Mouse (Mus musculus): ENCODE results near the gene Psmb3.
"Not testable (repeated sequence)": the region's sequence is repeated elsewhere in the genome, so short reads cannot be mapped to it uniquely, and the experiment has no call there.

Gene Psmb3

DNA sequence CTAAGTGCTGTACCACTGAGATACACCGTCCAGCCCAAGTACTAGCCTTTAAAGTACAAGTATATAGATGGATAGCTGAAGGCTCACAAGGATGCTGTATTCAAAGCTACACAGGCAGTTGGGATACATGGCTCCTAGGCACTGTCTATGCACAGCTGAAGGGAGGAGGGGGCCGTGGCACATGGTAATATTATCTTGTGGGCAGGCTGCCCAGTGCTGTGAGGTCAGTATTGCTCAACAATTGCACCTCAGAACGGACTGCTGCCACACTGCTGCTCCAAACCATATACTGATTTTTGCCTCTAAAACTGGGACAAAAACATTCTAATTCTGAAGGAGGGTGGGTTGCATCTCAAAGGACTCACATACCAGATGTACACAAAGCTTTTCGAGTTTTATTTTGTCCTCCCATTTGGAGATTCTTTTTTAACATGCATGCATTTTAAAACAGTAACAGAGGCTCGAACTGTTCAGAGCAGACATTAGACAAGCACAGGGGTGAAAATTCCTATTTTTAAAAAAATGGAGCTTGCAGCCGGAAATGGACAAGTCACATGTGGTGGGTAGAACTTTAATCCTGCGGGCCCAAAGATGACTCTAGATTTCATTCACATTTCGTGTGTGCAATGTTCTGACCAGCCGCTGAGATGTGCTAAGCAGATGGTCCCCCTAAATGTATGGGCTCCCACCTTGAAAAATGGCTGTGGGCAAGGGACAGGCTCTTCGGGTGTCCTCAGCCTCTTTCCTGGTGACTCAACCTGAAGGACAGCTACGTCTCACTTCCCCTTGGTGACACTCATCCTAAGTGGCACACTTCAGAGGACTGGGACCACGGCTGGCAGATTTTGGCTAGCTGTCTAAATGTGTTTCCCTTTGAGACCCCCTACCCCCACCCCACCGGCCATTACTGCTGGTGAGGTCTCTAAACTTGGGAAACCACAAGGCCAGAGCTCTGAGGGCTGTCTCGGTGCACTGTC lies 11.9 kb downstream of the Psmb3 start:
- peak; percentile 78 for DNase-seq (ENCODE audit: low read depth, low spot score)

DNA sequence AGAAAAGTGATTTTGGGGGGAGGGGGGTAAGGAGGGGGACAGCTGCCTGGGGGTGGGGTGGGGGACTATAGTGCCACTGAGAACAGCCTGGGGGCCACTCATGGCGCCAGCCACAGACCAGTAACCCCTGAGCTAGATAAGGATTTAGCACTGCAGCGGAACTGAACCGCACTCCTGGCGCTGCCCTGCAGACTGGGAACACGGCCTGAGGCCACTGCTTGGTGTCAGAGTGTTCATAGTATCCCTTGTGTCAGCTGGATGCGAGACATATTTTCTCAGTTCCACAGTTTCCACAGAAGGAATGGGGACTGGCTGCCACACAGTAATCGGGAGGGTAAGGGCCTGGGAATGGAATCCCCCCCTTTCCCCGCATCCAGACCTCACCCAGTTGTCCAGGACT lies 12.8 kb downstream of the Psmb3 start:
- no peak for DNase-seq (ENCODE audit: low read depth, low spot score)

DNA sequence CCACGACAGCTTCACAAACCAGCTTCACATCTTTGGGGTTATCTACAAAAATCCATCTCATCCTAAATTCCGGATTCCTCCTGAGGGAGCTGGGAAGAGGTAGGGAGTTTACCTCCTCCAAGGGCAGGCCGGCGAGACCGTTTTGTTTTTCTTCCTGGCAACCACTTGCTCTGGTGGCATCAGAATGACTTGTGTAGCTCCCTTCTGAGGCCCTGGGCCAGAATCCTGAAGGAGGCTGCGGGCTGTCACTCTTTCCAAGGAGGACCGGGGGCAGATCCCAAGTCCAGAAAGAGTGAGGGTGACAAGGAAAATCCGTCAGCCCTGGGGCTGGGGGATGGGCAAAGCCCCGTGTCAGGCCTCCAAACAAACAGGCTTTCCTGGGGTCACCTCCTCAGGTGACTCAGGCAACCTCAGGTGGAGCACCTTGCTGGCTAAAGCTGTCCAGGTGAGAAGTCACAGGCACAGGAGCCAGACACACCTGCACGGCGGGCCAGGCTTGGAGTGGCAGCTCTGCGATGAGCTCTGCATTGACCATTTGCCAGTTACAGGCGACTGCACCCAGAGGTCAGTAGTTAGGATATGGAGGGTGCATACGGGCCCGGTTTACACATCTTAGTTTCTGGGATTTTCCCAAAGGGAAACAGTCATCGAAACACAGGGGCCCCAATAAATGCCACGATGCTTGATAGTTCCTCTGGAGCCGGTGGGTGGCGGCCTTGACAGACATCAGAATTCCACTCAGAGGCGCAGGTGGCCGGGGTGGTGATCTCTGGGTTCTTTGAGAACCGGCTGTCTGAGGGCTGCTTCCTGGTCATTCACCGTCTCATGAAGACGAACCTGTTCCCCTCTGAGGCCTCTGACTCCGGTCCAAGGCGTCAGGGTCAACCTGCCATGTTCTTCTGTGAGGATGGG lies 14.4 kb downstream of the Psmb3 start:
- no peak for DNase-seq (ENCODE audit: low read depth, low spot score)

DNA sequence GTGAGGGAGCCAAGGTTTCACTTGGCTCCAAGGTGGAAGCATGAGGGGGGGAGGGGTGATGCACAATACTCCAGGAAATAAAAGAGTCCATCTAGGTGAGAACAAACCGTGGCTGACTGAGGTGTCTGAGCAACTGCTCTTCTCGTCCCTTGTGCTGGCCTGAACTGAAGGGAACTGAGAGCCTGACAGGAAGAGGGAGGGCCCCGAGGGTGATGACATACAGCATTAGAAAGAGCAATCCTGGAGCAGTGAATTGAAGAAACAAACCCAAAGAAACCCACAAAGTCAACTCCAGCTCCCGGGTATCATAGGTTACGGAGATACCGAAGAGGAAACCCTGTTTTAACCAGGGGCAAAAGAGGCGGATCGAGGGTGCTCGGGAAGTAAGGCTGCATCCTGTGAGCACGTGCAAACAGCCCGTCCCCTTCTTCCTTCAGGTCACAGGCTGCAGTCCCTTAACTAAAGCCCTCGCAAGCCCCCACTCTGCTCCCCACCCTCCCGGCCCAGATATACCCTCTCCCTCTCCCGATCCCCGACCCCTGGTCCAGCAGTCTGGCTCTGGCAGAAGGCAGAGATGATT lies 15.2 kb downstream of the Psmb3 start:
- DNase-seq (ENCODE audit: low read depth, low spot score) = no peak

DNA sequence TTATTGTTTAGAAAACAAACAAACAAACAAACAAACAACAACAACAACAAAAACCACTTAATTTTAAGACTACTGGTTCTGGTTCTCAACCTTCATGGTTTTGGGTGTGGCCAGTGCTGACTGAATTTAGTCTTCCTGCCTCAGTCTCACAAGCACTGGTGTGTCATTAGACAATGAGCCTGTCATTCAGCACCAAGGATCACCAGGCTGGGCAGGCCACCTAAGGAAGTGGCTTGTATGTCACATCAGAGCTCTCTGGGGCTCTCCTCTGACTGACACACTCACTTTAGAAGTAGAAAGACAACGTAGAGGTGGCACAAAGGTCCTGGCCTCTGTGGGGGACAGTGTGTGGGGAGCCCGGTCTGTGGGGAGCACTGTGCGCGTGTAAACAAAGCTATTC lies 15.8 kb downstream of the Psmb3 start:
- DNase-seq (ENCODE audit: low read depth, low spot score) = no peak

DNA sequence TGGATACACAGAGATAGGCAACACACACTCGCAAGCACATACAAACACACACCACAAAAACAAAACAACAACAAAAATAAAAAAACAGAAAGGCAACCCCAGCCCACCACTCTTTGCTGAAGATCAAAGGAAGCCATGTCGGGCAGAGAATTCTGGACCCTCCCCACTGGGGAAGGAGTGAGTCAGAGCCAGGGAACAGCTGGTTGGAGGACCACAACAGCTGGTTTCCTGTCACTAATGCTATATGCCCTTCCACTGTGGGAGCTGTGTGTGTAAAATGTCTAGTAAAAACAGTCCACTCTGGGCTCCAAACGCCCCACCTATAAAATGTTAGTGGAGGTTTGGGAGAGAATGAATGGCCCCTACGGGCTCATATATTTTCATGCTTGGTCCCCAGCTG lies 18.1 kb downstream of the Psmb3 start:
- DNase-seq (ENCODE audit: low read depth, low spot score) = no peak

DNA sequence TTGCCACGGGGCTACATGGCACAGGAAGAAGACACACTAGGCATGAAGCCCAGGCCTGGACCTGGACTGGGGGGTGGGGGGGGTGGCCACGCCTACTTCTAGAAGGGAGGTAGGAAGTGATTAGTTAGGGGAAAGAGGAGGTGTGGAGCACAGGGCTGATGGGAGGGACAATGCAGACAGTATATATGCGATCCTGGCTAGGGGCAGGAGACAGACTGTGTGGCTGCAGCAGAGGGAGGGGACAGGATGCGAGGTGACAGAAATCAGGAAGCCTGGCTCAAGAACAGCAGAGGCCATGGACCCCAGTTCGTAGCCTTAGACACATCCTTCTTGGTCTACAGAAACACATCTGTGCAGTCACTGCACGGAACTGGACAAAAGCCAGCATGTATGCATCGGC lies 20.5 kb downstream of the Psmb3 start:
- no peak for DNase-seq (ENCODE audit: low read depth, low spot score)

DNA sequence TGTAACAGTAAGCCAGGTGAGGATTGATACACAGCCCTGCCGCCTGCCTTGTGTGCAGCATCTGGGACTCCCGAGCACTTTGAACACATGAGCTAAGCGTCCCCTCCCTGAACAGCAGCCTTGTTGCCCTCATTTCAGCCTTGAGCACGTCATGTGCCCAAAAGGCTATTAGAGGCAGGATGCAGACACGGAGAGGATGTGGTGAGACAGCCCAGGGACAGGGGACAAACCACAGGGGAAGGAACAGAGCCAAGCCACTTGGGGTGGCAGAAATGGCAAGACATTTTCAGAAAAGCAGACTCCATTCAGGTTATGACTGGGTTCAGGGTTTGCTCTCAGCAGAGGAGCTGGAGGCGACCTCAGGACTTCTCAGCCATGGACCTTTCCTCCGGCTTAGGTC lies 25.1 kb downstream of the Psmb3 start:
- DNase-seq (ENCODE audit: low read depth, low spot score) = no peak

DNA sequence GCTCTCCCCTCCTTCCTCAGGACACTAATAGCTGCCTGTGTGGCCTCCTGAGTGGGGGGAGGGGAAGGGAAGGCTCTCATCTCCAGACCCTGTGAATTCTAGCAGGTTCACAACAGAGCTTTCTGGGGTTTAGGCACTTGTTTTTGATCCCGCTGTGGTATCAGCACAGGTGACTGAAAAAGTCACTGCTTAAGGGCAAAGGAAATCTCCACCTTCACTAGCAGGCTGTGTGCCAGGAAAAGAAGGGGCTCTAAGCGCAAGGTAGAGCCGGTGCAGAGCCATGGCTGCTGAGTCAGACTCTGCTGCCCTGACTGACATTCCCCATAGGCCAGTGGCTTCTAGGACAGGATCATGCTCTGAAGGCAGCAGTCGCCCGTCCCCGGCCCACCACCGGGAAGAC lies 25.5 kb downstream of the Psmb3 start:
- DNase-seq (ENCODE audit: low read depth, low spot score) = no peak

DNA sequence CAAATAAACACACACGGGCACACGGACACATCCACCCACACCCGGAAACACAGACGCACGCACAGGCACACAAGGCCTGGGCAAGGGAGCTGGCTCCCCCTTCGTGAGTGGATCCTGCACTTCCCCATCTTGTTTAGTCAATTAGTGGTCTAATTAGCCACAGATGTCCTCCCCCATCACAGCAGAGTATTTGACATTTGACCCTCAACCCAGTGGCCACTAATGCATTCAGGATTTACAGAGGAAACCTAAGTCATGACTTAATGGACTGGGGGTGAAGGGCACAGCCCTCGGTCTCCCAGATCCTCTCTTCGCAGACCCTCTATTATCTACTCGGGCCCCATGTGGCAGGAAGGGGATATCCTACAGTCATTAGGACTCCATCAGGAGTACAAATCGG lies 30.5 kb downstream of the Psmb3 start:
- DNase-seq (ENCODE audit: low read depth, low spot score) = no peak

DNA sequence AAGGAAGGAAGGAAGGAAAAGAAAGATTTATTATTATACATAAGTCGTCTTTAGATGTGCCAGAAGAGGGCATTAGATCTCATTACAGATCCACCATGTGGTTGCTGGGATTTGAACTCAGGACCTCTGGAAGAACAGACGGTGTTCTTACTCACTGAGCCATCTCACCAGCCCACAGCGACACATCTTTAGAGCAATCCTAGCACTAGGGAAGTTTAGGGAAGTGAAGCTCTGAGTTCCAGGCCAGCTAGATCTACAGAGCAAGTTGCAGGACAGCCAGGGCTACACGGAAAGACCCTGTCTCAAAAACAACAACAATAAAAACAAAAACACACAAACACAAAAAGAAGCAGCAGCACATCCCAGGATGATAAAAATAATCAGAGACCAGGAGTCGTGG lies 31.6 kb downstream of the Psmb3 start:
- not testable (repeated sequence) for DNase-seq (ENCODE audit: low read depth, low spot score)

DNA sequence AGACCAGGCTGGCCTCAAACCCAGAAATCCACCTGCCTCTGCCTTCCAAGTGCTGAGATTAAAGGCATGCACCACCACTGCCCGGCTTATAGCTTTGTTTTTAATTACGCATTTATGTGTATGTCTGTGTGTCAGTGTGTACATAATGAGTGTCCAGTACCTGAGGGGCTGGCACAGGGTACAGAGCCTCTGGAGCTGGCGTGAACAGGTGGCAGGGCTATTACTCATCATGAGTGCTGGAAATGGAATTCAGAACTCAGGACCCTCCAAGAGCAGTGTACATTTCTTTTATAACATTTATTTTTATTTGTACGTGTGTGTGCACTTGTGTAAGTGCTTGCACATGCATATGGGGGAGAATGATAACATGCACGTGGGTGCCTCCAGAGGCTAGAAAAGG lies 33.4 kb downstream of the Psmb3 start:
- no peak for DNase-seq (ENCODE audit: low read depth, low spot score)

DNA sequence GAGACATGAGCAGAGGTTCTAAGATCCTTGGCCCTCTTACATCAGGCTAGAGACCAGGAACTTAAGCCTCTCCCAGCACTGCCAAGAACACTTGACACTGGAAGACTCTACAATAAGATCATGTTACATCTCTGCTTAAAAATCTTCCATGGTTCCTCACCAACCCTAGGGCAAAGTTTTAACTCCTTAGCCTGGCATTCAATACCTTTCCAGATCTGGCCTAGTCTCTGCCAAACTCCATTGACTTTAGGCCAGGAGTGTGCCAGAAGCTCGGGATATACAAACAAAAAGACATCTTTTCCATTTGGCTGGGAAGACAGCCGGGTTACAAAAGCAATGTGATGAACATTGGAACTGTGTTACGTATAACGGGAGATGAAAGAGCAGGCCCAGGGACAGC lies 34.4 kb downstream of the Psmb3 start:
- peak; percentile 66 for DNase-seq (ENCODE audit: low read depth, low spot score)

DNA sequence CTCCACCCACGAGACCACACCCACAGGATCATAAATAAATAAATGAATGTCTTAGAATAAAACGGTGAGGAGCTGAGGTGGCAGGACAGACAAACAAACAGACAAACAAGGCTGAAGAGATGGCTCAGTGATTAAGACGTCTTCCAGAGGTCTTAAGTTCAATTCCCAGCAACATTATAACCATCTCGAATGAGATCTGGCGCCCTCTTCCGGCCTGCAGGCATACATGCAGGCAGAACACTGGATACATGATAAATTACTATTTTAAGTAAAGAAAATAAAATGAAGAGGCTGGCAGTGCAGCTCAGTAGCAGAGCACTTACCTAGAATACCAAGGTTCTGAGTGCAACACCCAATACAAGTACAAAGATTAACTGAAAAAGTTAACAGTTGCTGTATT lies 35.5 kb downstream of the Psmb3 start:
- peak; percentile 37 for DNase-seq (ENCODE audit: low read depth, low spot score)

DNA sequence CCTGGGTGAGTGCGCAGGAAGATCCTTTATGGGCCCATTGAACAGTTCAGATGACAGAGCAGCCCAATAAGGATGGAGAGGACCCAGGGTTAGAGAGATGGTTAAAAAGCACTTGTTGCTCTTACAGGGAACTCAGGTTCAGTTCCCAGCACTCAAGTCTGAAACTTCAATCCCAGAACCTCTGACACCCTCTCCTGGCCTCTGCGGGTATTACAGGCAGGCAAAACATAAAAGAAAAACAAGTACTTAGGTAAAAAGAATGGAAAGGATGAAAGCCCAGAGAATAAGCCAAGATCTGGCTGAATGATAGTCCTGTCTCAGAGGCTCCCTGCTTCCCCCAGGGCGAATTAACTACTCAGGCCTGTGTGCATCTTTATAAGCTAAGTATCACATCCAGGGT lies 36.0 kb downstream of the Psmb3 start:
- DNase-seq (ENCODE audit: low read depth, low spot score) = peak; percentile 37

DNA sequence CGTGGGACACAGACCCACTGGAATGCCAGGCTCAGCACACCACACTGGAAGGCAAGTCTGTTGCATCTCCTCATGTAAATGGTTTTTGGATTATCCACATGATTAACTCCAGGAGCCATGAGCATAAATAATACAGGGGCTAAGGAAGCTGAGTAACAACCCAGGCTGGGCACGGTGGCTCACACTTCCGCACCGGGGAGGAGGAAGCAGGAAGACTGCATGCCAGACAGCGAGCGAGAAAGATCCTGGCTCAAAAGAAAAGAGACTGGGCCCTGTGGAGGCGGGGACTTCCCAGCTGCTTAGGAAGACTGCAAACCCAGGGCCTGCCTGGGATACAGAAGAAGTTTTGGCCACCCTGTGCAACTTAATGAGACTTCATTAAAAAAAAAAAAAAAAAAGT lies 37.0 kb downstream of the Psmb3 start:
- DNase-seq (ENCODE audit: low read depth, low spot score) = no peak

DNA sequence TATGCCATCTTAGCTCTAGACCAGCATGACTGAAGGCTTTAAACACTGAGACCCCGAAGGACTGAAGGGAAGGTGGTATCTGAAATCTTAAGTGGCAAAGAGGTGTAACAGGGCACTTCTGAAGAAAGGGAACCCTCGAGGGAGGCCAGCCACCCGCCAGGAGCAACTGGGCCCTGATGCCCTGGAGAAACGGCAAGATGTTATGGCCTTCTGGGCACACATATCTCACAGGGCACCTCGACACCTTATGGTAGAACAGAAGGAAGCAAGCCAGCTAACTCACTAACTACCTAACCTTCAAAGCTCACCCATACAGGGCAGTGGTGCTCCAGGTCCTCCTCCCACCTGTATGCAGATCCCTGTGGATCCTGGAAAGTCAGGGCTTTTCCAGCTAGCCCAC lies 39.0 kb downstream of the Psmb3 start:
- no peak for DNase-seq (ENCODE audit: low read depth, low spot score)

DNA sequence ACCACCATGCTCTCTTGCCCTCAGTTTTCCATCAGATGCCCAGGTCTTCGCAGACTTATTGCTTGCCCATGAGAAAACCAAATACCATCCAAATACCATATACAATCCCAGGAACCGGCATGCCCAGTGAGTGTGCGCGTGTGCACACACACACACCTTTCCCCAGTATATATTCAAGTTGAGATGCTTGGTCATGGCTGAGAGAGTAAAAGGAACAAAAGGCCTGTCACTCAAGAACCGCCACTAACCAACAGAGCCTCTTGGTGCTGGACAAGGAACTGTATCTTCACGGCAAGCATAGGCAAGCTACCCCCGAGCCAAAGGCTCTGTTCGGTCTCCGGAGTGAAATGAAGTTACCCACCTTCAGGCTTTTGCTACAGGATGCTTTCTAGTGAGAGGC lies 39.4 kb downstream of the Psmb3 start:
- DNase-seq (ENCODE audit: low read depth, low spot score) = no peak

DNA sequence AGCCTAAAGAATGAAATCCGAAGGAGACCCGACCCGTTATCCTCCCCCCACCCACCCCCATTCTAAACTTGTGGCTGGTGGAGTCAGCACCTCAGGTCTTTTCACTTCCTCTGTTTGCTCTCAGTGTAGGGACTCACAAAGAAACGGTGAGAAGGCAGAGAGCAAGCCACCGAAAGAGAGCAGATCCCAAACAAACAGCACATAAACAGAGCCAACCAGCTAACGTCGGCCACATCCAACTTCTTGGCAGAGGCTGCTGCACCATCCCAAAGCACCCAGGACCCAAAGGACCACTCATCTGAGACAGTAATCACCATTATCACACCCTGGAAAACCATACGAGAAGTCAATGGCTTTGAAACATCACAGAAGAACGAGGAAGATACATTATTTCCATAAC lies 40.2 kb downstream of the Psmb3 start:
- DNase-seq (ENCODE audit: low read depth, low spot score) = no peak

DNA sequence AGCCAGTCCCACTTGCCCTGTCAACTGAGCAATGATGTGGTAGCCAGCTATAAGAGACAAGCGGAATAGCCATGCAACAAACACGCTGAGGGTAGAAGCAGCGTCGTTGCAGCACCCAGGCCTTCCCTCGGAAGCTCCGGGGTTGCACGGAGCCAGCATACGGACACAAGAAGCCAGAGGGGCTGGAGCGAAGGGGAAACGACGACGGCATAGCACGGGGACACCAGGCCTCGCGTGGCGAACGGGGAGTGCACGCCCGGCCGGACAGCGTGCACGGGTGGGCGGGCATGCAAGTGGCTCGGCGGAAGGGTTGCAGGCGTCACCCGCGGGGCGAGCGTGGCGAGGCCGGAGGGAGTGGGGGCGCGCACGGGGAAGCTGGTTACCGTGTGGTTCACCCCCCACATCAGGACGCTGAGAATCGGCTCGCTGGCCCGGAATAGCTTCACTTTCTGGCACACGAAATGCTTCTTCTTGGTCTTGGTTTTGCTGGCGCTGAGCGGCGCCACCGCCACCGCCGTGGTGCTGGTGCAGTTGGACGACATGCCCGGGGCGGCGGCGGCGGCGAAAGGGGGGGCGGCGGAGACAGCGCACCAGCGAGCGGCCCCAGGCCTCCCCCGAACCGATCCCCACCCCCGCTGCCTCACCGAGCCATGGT lies 41.0 kb downstream of the Psmb3 start, which contains the start of gene Pip4k2b:
Gene Pip4k2b, minus strand, starts transcription at position 642 of the 655 bp plus-strand sequence.
- DNase-seq (ENCODE audit: low read depth, low spot score) = peak; percentile 43

DNA sequence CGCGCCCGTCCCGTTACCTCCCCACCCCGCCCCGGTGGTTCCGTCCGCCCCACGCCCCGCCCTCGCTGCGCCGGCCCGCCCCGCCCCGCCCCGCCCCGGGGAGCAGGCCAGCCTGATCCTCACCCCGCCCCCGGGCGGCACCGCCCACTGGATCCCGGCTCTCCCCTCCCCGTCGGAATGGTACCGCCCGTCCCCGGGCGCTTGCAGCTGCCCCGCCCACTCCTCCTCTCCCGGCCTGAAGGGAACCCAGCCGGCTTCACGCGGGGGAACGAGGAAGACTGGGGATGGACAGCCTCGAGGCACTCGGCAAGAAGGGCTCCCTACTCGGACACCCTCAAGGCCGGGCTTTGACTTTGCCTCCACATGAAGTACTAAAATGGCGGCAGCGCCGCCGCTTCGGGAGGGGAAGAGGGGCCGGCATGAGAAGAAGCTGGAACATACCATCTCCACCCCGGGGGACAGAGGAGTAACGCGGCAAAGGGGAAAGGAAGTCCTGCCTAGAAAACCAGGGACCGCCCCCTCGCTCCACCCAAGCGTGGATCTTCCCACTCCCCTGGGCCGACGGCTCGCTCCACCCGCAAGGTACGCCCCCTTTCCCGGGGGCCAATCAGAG lies 41.6 kb downstream of the Psmb3 start:
- DNase-seq (ENCODE audit: low read depth, low spot score) = peak; percentile 100
